Mouse (Mus musculus): ENCODE results near the gene Reg3b.
"Not testable (repeated sequence)": the region's sequence is repeated elsewhere in the genome, so short reads cannot be mapped to it uniquely, and the experiment has no call there.

Gene Reg3b

GRCm38 (mm10) chr6:78370357-78370756 lies at the start of gene Reg3b:
Gene Reg3b, plus strand, starts transcription at chr6:78370657.
- DNase-seq (ENCODE audit: low read depth, low spot score): no peak

- no peak for DNase-seq (ENCODE audit: low read depth, low spot score)
Measured at GRCm38 (mm10) chr6:78327798-78328197, 42.7 kb upstream of the Reg3b start.

- no peak for DNase-seq (ENCODE audit: low read depth, low spot score)
Measured at GRCm38 (mm10) chr6:78329166-78329565, 41.3 kb upstream of the Reg3b start.

- peak; percentile 21 for DNase-seq (ENCODE audit: low read depth, low spot score)
Measured at GRCm38 (mm10) chr6:78331919-78332569, 38.4 kb upstream of the Reg3b start.

- DNase-seq (ENCODE audit: low read depth, low spot score): no peak
Measured at GRCm38 (mm10) chr6:78340296-78340695, 30.2 kb upstream of the Reg3b start.

- DNase-seq (ENCODE audit: low read depth, low spot score): no peak
Measured at GRCm38 (mm10) chr6:78341689-78342088, 28.8 kb upstream of the Reg3b start.

GRCm38 (mm10) chr6:78361971-78362563 lies 8.4 kb upstream of the Reg3b start:
- no peak for DNase-seq (ENCODE audit: low read depth, low spot score)

- no peak for DNase-seq (ENCODE audit: low read depth, low spot score)
Measured at GRCm38 (mm10) chr6:78378765-78379164, 8.3 kb downstream of the Reg3b start, which contains the start of gene Reg3d. Gene Reg3d, minus strand, starts transcription at chr6:78378865.

- no peak for DNase-seq (ENCODE audit: low read depth, low spot score)
Measured at GRCm38 (mm10) chr6:78380409-78380808, 10.0 kb downstream of the Reg3b start, which contains the start of gene Reg3a. Gene Reg3a, plus strand, starts transcription at chr6:78380709.

GRCm38 (mm10) chr6:78385609-78386008 lies 15.2 kb downstream of the Reg3b start:
- no peak for DNase-seq (ENCODE audit: low read depth, low spot score)

GRCm38 (mm10) chr6:78395323-78395722 lies 24.9 kb downstream of the Reg3b start, which contains the start of gene Reg2:
Gene Reg2, plus strand, starts transcription at chr6:78395623.
- DNase-seq (ENCODE audit: low read depth, low spot score): not testable (repeated sequence)

GRCm38 (mm10) chr6:78422411-78422810 lies 52.0 kb downstream of the Reg3b start, which contains the start of gene Reg1:
Gene Reg1, plus strand, starts transcription at chr6:78422711.
- DNase-seq (ENCODE audit: low read depth, low spot score): not testable (repeated sequence)

All from ES-CJ7 (cell line).